Mouse (Mus musculus): Measurements from ENCODE around the gene Tbc1d7.

DNA sequence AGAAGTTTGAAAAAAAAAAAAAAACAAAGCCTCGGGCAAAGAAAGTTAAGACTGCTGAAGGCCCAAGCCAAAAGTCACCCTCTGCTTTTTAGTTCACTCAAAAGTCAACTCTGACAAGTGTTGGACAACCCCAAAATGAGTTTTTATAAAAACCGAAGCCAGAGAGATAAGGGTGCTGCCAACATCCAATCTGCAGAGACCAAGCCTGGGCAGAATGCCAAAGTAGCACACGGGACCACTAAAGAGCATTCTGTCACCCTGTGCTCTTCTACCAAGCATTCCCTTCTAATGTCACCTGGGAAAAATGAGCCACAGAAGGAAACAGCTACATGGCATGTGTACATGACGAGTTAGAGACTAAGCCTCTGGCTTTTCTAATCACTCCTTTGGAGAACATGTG, 36.8 kb downstream of the Tbc1d7 start:
- no peak for TF ChIP-seq CTCF (conservative IDR thresholded peaks at IDR 0.05; ENCODE audit: low read length)
- TF ChIP-seq NANOG (IDR thresholded peaks at IDR 0.05; ENCODE audit: borderline replicate concordance, low read length), result no peak
